Mouse (Mus musculus) neural tube, embryonic 10.5 days (tissue): Measurements from ENCODE around the gene Socs7.
"Not testable (repeated sequence)": the region's sequence is repeated elsewhere in the genome, so short reads cannot be mapped to it uniquely, and the experiment has no call there.

ENCODE experiments used
- DNase-seq: peaks from one replicate; pipeline ENCODE4 v3.0.0-alpha.2; 2017; ENCODE audit warnings: low spot score; ENCODE audit errors: extremely low spot score

The Socs7 gene

GRCm38 (mm10) chr11:97361948-97362648 is at the start of gene Socs7:
Socs7 (plus strand) TSS chr11:97362551.
- peak; percentile 94 for DNase-seq

GRCm38 (mm10) chr11:97312871-97313270 is 49.5 kb upstream of the Socs7 start:
- not testable (repeated sequence) for DNase-seq

DNA sequence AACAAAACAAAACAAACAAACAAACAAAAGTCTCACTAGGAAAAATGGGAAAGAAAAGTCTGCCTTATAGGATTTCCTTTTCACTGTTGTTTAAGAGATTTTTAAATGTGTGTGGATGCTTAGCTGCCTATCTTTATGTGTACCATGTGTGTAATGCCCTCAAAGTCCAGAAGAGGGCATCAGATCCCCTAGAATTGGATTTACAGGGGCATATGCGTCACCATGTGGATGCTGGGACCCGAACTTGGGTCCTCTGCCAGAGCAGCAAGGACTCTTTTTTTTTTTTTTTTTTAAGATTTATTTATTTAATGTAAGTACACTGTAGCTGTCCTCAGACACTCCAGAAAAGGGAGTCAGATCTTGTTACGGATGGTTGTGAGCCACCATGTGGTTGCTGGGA is 48.2 kb upstream of the Socs7 start:
- DNase-seq = no peak

DNA sequence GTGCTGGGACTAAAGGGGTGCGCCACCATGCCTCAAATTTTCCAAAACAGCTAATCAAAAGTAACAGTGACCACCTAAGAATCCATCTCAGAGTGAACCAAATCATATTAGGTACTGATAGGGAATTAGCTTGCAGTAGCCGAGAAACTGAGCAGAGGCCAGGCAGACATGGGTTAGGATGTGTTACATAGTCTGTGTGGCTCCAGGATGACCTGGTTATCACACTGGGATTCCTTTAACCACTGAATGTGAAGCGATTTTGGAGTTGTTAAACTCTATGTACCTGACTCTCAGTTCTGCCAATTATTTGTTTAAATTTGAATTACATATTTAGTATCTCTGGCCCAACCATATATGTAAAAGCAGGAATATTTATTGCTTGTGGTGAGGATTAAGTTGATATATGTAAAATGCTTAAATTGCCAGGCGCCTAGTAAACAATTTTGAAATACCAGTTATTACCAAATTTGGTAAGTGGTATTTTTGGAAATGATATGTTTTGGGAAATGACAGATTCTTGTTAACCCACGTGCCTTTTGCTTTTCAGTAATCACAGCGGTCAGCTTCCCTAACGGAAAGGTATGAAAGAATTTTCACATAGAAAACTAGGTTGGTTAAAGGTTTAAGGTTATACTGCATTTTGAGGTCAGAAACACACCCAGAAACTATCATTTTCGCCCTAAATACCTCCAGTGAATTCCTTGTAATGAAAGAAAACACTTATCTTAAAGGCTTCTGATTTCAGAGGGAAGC is 47.4 kb upstream of the Socs7 start:
- no peak for DNase-seq

GRCm38 (mm10) chr11:97315504-97316503 is 46.5 kb upstream of the Socs7 start, which contains the start of gene Mrpl45:
Mrpl45 (plus strand) TSS chr11:97315716.
- peak; percentile 99 for DNase-seq

DNA sequence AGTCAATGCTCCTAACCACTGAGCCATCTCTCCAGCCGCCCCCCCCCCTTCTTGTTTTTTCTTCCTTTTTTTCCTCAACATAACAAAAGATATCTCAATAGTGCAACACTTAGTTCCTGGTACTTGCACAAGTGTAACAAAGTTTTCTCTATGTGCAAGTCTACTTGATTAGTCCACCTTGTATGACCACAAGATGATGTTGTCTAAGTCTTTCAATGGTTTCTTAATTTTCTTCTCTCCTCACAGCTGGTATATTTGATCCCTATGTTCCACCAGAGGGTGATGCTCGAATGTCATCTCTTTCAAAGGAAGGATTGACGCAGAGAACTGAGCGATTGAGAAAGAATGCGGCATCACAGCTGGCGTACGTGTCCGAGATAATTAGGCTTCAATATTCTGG is 41.2 kb upstream of the Socs7 start:
- DNase-seq = no peak

- DNase-seq = not testable (repeated sequence)
Measured at GRCm38 (mm10) chr11:97321894-97322600, 40.3 kb upstream of the Socs7 start.

DNA sequence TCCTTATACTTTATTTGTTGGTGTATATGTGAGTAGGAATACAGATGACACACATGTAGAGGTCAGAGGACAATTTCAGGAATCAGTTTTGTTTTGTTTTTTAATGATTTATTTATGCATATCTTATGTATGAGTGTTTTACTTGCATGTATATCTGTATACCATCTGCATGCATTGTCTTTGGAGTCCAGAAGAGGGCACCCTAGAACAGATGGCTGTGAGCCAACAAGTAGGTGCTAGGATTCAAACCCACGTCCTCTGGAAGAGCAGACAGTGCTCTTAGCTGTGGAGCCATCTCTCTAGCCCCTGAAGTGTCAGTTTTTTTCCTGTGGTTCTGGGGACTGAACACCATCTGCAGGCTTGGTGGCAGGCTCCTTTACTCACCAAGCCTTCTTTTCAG is 37.1 kb upstream of the Socs7 start:
- no peak for DNase-seq

GRCm38 (mm10) chr11:97328148-97328547 is 34.2 kb upstream of the Socs7 start:
- peak; percentile 71 for DNase-seq

DNA sequence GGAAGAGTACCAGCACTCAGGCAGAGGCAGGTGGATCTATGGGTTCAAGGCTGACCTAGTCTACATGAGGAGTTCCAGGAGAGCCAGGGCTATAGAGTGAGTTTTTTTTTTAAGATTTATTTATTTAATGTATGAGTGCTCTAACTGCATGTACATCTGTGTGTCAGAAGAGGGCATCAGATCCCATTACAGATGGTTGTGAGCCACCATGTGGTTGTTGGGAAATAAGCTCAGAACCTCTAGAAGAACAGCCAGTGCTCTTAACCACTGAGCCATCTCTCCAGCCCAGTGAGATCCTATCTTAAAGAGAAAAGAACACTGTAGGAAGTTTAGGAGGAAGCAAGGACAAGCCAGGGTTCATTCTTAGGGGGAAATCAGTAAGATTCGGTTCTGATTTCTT is 32.0 kb upstream of the Socs7 start:
- DNase-seq = no peak

DNA sequence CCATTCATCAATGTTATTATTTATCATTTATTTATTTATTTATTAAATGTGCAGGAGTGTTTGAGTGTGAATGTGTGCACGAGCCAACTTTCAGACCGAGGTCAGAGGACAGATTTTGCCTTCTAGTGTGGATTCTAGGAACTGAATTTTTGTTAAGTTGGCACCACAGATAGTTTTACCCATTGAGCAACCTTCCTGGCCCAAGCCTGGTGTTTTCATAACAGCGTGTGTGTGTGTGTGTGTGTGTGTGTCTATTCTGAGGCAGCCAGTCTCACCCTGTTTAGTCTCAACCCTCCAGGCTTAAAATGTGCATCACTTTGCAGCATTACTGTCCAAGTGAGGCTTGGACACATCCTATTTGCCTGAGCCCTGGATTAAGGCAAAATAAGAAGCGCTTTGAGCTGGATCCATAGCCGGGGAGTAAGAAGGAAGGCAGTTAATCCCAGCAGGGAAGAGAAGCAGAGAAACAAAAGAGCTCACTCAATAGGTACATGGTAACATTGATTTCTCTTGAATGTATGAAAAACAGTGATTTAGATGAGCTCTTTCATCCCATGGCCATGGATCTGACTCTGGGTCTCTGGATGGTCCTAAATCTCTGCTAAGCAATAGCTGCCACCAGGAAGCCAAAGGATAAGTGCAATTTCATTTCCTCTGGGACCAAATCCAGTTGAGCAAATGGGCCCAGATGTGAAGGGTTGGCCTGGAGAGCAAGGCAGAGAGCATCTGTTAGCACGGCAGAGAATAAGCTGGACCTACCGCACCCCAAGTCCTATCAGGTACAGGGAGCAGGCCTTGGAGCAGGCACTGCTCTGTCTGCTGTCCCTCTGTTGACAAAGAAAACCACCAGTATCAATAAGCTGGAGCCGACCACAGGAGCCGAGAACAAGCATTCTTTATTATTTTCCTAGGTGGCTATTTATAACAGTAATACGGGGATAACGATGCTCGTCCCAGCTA is 30.8 kb upstream of the Socs7 start:
- no peak for DNase-seq

GRCm38 (mm10) chr11:97333044-97333443 is 29.3 kb upstream of the Socs7 start:
- no peak for DNase-seq

- no peak for DNase-seq
Measured at GRCm38 (mm10) chr11:97333896-97334295, 28.5 kb upstream of the Socs7 start.

- no peak for DNase-seq
Measured at GRCm38 (mm10) chr11:97334400-97334799, 28.0 kb upstream of the Socs7 start.

- DNase-seq = no peak
Measured at GRCm38 (mm10) chr11:97336238-97336637, 26.1 kb upstream of the Socs7 start.

DNA sequence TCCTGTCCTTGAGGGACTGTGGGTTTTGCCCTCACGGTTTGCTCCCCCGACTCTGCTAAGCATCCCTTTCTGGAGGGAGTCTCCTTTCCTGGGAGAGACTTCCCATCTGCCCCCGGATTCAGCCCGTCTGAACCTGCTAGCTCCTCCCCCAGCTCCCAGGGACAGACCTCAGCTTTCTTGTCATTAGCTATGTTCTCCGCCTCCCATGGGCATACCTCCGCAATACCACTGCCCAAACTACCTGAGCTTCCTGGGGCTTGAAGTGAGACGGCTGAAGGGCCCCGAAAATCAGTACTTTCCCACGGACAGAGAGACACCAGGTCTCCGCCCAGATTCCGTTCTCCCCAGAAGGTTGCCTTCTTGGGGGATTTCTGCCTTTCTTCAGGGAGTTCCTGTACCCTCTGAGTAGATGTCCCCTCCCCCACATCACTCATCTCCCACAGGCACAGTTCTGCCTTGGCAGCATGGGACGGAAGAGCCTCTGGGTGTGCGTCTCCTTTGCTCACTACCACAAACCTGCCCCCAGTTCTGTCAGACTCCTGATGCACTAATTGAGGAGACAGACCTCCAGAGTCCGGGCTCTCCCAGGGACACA is 25.5 kb upstream of the Socs7 start:
- no peak for DNase-seq

- DNase-seq = no peak
Measured at GRCm38 (mm10) chr11:97337363-97337762, 25.0 kb upstream of the Socs7 start.

DNA sequence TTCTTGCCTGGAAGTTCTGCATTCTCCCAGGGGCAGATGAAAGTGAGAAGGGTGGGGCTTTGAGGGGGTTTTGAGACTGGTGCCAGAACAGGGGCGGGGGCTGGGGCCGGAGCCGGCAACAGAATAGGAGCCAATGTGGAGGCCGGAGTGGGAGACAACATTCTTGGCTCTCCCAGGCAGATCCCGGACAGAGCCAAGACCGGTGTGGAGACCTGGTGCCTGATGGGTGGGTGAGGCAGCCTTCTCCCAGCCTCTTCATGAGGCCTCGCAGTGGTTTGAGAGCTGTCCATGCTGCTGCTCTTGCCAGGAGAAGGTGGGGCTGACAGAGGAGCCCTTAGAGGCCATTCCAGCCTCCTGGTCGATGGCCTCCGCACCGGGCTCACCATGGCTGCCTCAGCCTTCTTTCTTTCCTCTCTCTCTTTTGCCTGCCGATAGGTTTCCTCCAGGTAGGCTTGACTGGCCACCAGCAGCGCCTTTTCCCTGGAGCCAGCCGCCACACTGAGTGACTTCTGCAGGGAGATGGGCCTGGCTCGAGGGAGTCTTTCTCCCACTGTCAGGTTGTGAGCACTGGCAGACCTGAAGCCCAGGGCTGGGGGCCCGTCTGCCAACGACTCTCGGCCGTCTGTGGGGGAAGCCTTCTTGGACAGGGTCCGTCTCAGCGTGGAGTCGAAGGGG is 23.9 kb upstream of the Socs7 start:
- no peak for DNase-seq

- no peak for DNase-seq
Measured at GRCm38 (mm10) chr11:97338977-97339315, 23.4 kb upstream of the Socs7 start.
